Mouse (Mus musculus) heart, embryonic 14.5 days (tissue): Measurements from ENCODE around the gene Lhpp. TPM values are rescaled to one million over a fixed set of nuclear protein-coding genes. Genes with fewer than 3 reads are reported as not detected.

Experiments used
- ATAC-seq: fragments of 200-750 bp; cut with Nextera tagmentation; 2 replicates; pipeline ENCODE4 v1.8.0; 2017; ENCODE audit warnings: low read depth, moderate TSS enrichment; ENCODE audit not compliant: insufficient number of reproducible peaks, insufficient read depth, low FRiP score
- H3K27ac ChIP-seq, 2 experiments: fragments of 200-500 bp in 1 of 2; fragments of 300-500 bp in 1 of 2; sonication (generic) in 1 of 2; replicated peaks in 1 of 2; 2 replicates each; pipeline ENCODE4 v1.5.1; 2012 to 2014; ENCODE audit warnings: low read depth in 2 of 2, low read length in 2 of 2, control low read depth in 1 of 2, mild to moderate bottlenecking in 1 of 2, mixed read lengths in 1 of 2; ENCODE audit not compliant: control insufficient read depth in 1 of 2, insufficient read depth in 1 of 2
- H3K27me3 ChIP-seq: fragments of 300-500 bp; sonication (generic); 2 replicates; pipeline ENCODE4 v1.6.1; 2014; ENCODE audit warnings: mild to moderate bottlenecking, low read length, control low read depth; ENCODE audit not compliant: control insufficient read depth, insufficient read depth
- H3K36me3 ChIP-seq: fragments of 300-500 bp; sonication (generic); 2 replicates; pipeline ENCODE4 v1.6.1; 2014; ENCODE audit warnings: mild to moderate bottlenecking, control low read depth, low read length, mixed read lengths; ENCODE audit not compliant: control insufficient read depth, insufficient read depth
- H3K4me1 ChIP-seq, 2 experiments: fragments of 200-500 bp in 1 of 2; fragments of 300-500 bp in 1 of 2; sonication (generic) in 1 of 2; 2 replicates each; pipeline ENCODE4 v1.6.1; 2012 to 2014; ENCODE audit warnings: low read length in 2 of 2, control low read depth in 1 of 2, mixed read lengths in 1 of 2; ENCODE audit not compliant: control insufficient read depth in 2 of 2, insufficient read depth in 2 of 2
- H3K4me2 ChIP-seq: fragments of 300-500 bp; sonication (generic); 2 replicates; pipeline ENCODE4 v1.6.1; 2014; ENCODE audit warnings: mild to moderate bottlenecking, low read length
- H3K4me3 ChIP-seq, 2 experiments: fragments of 200-500 bp in 1 of 2; fragments of 300-500 bp in 1 of 2; sonication (generic) in 1 of 2; 2 replicates each; pipeline ENCODE4 v1.5.1; 2012 to 2014; ENCODE audit warnings: low read length in 2 of 2, mild to moderate bottlenecking in 2 of 2, control low read depth in 1 of 2, low read depth in 1 of 2, moderate library complexity in 1 of 2; ENCODE audit not compliant: control insufficient read depth in 1 of 2, insufficient read depth in 1 of 2
- H3K9ac ChIP-seq: fragments of 300-500 bp; sonication (generic); 2 replicates; pipeline ENCODE4 v1.6.1; 2014; ENCODE audit warnings: mild to moderate bottlenecking, low read length
- H3K9me3 ChIP-seq: fragments of 300-500 bp; sonication (generic); 2 replicates; pipeline ENCODE4 v1.6.1; 2016; ENCODE audit warnings: low read length, control low read depth; ENCODE audit not compliant: control insufficient read depth
- WGBS: fragments of 180-500 bp; shearing (Covaris S2); extraction: QIAGEN DNeasy Blood & Tissue Kit; methylation state at CpG from one replicate; pipeline ENCODE4 v1.1.7; 2014; 5-methylcytosine and 5-hydroxymethylcytosine counted together
- polyA plus RNA-seq: library from polyadenylated mRNA; unstranded; fragments of >200 nt; fragmentation: Nextera tagmentation; extraction: Ambion mirVana; gene quantifications from 2 replicates; pipeline ENCODE4 v1.2.1, GENCODE M21; 2014

Lhpp gene
- polyA plus RNA-seq, 1 experiment from 2014 or later: 35.0 TPM

- H3K36me3 ChIP-seq: no peaks in the 10 kb centered on the region
- H3K4me1 ChIP-seq: peaks cover 2 to 3% of the 10 kb centered on the region in 2 experiments; a peak in 2 of 4 replicates
- no peak overlapping the region for H3K4me2 ChIP-seq
- H3K4me3 ChIP-seq: no peak overlapping the region
- no peaks in the 10 kb centered on the region for H3K9me3 ChIP-seq
- H3K27ac ChIP-seq: no peak overlapping the region
- H3K27me3 ChIP-seq: no peaks in the 10 kb centered on the region
- no peak for ATAC-seq
- H3K9ac ChIP-seq: no peak overlapping the region
- 35% methylated on average over 3 of the region's 3 CpGs for WGBS
These were observed 4.9 kb downstream of the Lhpp start for GRCm38 (mm10) chr7:132615346-132615745.

DNA sequence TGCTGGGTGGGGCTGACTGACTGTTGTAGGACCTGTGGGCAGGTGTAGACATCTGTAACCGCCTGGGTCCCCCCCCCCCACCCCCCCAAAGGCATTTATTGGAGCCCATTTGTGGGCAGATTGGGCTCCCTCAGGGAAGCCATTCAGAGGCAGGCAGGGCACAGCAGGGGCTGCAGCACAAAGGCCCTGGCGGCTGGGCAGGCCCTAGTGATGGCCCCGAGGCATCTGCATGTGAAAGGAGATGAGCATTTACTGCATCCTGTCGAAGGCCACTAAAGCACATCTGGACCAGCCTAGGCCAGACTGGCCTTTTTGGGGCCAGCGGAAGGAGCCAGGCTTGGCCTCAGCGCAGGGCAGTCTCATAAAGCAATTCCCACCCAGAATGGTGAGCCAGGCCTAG, 6.0 kb downstream of the Lhpp start:
- no peaks in the 10 kb centered on the region for H3K9me3 ChIP-seq
- H3K36me3 ChIP-seq: no peaks in the 10 kb centered on the region
- no peak overlapping the region for H3K9ac ChIP-seq
- H3K4me3 ChIP-seq: no peak overlapping the region
- no peak overlapping the region for H3K27ac ChIP-seq
- peaks cover 0 to 2% of the 10 kb centered on the region in 2 experiments; a peak in 1 of 4 replicates for H3K4me1 ChIP-seq
- no peak for ATAC-seq
- no peaks in the 10 kb centered on the region for H3K27me3 ChIP-seq
- no peak overlapping the region for H3K4me2 ChIP-seq
- 53% methylated on average over 6 of the region's 6 CpGs for WGBS

GRCm38 (mm10) chr7:132617021-132617564, 6.7 kb downstream of the Lhpp start:
- H3K27ac ChIP-seq: no peak overlapping the region
- no peaks in the 10 kb centered on the region for H3K9me3 ChIP-seq
- H3K4me2 ChIP-seq: no peak overlapping the region
- H3K4me3 ChIP-seq: no peak overlapping the region
- peaks cover 0 to 2% of the 10 kb centered on the region in 2 experiments; a peak in 1 of 4 replicates for H3K4me1 ChIP-seq
- 88% methylated on average over 5 of the region's 5 CpGs for WGBS
- H3K9ac ChIP-seq: no peak overlapping the region
- H3K27me3 ChIP-seq: no peaks in the 10 kb centered on the region
- ATAC-seq: no peak
- no peaks in the 10 kb centered on the region for H3K36me3 ChIP-seq

GRCm38 (mm10) chr7:132619549-132619948, 9.1 kb downstream of the Lhpp start:
- 91% methylated on average over 8 of the region's 8 CpGs for WGBS
- no peaks in the 10 kb centered on the region for H3K27me3 ChIP-seq
- no peak overlapping the region for H3K4me2 ChIP-seq
- H3K4me1 ChIP-seq: peaks cover 5% of the 10 kb centered on the region in 2 experiments; a peak in 3 of 4 replicates
- no peaks in the 10 kb centered on the region for H3K9me3 ChIP-seq
- H3K9ac ChIP-seq: no peak overlapping the region
- no peak for ATAC-seq
- H3K27ac ChIP-seq: no peak overlapping the region
- no peak overlapping the region for H3K4me3 ChIP-seq
- no peaks in the 10 kb centered on the region for H3K36me3 ChIP-seq

DNA sequence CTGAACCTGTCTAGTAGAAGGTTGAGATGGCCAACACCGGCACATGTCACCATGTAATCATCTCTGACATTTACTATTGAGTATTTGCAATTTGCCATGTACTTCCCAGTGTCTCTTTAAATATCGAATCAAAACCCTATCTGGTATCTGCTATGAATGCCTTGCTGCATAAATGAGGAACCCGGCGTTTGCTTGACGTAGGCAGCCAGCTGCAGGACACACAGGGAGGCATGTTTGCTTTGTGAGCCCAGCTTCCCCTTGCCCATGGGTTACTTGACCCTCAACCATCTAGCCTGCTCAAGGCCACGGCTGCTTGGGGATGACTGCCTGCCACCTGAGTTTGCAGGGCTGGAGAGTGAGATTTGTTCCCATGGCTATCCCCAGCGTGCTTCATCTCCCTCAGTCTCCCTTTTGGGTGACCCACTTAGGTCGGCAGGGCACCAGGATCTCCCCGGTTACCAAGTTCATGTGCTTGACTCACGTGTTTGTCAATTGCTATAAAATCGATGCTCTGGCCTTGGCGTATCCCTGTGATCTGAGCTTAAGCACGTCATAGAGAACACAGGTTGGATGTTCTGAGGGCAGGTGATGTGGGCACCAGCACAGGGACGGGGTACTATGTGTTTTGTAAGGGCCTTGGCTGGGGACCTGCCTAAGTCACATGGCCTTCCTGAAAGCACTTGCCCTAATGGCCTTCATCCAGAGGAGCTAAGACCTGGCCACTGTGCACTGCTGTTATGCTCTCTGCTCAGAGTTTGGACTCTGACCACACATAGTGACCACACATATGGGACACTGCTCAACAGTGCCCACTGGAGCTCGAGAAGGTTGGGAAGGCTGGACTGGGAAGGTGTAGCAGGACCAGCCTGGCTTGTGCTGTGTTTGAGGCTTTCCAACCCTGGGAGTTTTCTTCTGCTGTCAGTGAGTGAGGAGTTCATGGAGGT, 9.8 kb downstream of the Lhpp start:
- Histone ChIP-seq H3K27ac (no peak overlapping the region), H3K9ac (no peak overlapping the region), H3K4me2 (no peak overlapping the region), H3K36me3 (no peaks in the 10 kb centered on the region), H3K9me3 (no peaks in the 10 kb centered on the region), H3K27me3 (no peaks in the 10 kb centered on the region), H3K4me3 (no peak overlapping the region), H3K4me1 (peaks cover 5 to 7% of the 10 kb centered on the region in 2 experiments; a peak in 3 of 4 replicates)
- WGBS: 89% methylated on average over 15 of the region's 15 CpGs
- ATAC-seq: no peak

DNA sequence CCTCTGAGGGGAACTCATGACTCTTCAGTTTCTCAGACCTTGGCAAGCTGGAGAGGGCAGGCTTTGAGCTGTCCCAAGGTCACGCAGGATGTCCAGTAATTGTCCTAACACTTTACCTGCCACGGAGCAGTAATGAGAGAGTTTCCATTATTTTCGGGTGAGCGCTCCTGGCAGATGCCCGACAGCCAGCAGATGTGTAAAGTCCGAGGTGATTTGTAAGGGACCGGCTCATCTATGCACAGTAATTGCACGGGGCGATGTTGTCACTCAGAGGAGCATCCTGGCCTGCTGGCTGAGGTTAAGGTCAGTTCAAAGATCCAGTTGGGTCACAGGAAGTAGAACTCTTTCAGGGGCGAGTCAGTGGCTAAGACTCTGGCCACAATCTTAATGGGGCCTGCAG, 13.7 kb downstream of the Lhpp start:
- no peak overlapping the region for H3K4me3 ChIP-seq
- no peaks in the 10 kb centered on the region for H3K36me3 ChIP-seq
- 76% methylated on average over 10 of the region's 10 CpGs for WGBS
- ATAC-seq: no peak
- 0 out of 4 replicates have a peak overlapping the region, but pooled peaks of 1 of the 2 experiments have one; percentile 10 for H3K27ac ChIP-seq
- H3K4me1 ChIP-seq: peaks cover 6 to 19% of the 10 kb centered on the region in 2 experiments
- no peak overlapping the region for H3K4me2 ChIP-seq
- no peaks in the 10 kb centered on the region for H3K27me3 ChIP-seq
- no peaks in the 10 kb centered on the region for H3K9me3 ChIP-seq
- H3K9ac ChIP-seq: no peak overlapping the region

- H3K27me3 ChIP-seq: no peaks in the 10 kb centered on the region
- no peak overlapping the region for H3K27ac ChIP-seq
- H3K4me1 ChIP-seq: peaks cover 6 to 19% of the 10 kb centered on the region in 2 experiments
- WGBS: 55% methylated on average over 4 of the region's 4 CpGs
- H3K4me3 ChIP-seq: no peak overlapping the region
- H3K36me3 ChIP-seq: no peaks in the 10 kb centered on the region
- H3K9me3 ChIP-seq: no peaks in the 10 kb centered on the region
- no peak overlapping the region for H3K9ac ChIP-seq
- no peak overlapping the region for H3K4me2 ChIP-seq
- ATAC-seq: no peak
These were observed 15.7 kb downstream of the Lhpp start for GRCm38 (mm10) chr7:132626174-132626573.
